Mouse (Mus musculus) forebrain, embryonic 13.5 days (tissue): ENCODE measurements around the gene Rpgrip1. TPM values are rescaled to one million over a fixed set of nuclear protein-coding genes. Genes with fewer than 3 reads are reported as not detected.
A peak's percentile ranks its signal among the peaks of the same experiment; 100 is the strongest.

Source experiments
- ATAC-seq: fragments of 200-750 bp; cut with Nextera tagmentation; 2 replicates; pipeline ENCODE4 v1.8.0; 2017
- H3K27ac ChIP-seq: fragments of 300-500 bp; sonication (generic); 2 replicates; pipeline ENCODE4 v1.5.1; 2015; ENCODE audit warnings: inconsistent platforms, mild to moderate bottlenecking, moderate library complexity
- H3K27me3 ChIP-seq: fragments of 300-500 bp; sonication (generic); 2 replicates; pipeline ENCODE4 v1.6.1; 2015; ENCODE audit warnings: mild to moderate bottlenecking, inconsistent platforms
- H3K36me3 ChIP-seq: fragments of 300-500 bp; sonication (generic); 2 replicates; pipeline ENCODE4 v1.6.1; 2015; ENCODE audit warnings: mild to moderate bottlenecking, inconsistent platforms; ENCODE audit not compliant: poor library complexity, severe bottlenecking
- H3K4me1 ChIP-seq: fragments of 300-500 bp; sonication (generic); 2 replicates; pipeline ENCODE4 v1.6.1; 2015; ENCODE audit warnings: inconsistent platforms
- H3K4me2 ChIP-seq: fragments of 300-500 bp; sonication (generic); 2 replicates; pipeline ENCODE4 v1.6.1; 2015; ENCODE audit warnings: inconsistent platforms, mild to moderate bottlenecking, moderate library complexity
- H3K4me3 ChIP-seq: fragments of 300-500 bp; sonication (generic); 2 replicates; pipeline ENCODE4 v1.5.1; 2015; ENCODE audit warnings: mild to moderate bottlenecking, inconsistent platforms
- H3K9ac ChIP-seq: fragments of 300-500 bp; sonication (generic); 2 replicates; pipeline ENCODE4 v1.6.1; 2015; ENCODE audit warnings: mild to moderate bottlenecking, inconsistent platforms
- H3K9me3 ChIP-seq: fragments of 300-500 bp; sonication (generic); replicated peaks from 2 replicates; pipeline ENCODE4 v1.6.1; 2016; ENCODE audit warnings: inconsistent platforms
- WGBS: fragments of 180-500 bp; shearing (Covaris S2); methylation state at CpG from one replicate; pipeline ENCODE4 v1.1.7; 2015; 5-methylcytosine and 5-hydroxymethylcytosine counted together
- polyA plus RNA-seq: library from polyadenylated mRNA; unstranded; fragments of >200 nt; fragmentation: Nextera tagmentation; extraction: Ambion mirVana; gene quantifications from 2 replicates; pipeline ENCODE4 v1.2.1, GENCODE M21; 2015

Gene Rpgrip1
- polyA plus RNA-seq, 1 experiment from 2014 or later: 82.5 TPM

DNA sequence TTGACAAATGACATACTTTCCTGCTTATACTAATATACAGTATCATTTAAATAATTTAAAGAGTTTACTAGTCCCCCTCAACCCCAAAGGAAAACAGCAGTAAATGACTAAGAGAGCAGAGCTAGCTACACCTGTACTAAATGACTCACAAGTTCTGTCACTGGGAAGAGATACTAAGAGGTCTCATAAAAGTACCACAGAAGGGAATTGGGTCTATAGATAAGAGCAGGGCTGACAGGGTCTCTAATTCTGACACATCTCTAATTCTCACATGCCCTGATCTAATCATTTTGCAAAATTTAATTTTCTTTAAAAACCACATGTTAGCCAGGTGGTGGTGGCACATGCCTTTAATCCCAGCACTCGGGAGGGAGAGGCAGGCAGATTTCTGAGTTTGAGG lies 78.3 kb downstream of the Rpgrip1 start:
- ATAC-seq: no peak
- Histone ChIP-seq H3K36me3 (peaks cover 16% of the 10 kb centered on the region), H3K4me3 (no peak overlapping the region), H3K9me3 (no peaks in the 10 kb centered on the region), H3K27me3 (no peaks in the 10 kb centered on the region), H3K9ac (no peak overlapping the region), H3K27ac (no peak overlapping the region), H3K4me1 (no peaks in the 10 kb centered on the region), H3K4me2 (no peak overlapping the region)
- 87% methylated on average over 1 of the region's 1 CpGs for WGBS

- Histone ChIP-seq H3K9ac (no peak overlapping the region), H3K27me3 (no peaks in the 10 kb centered on the region), H3K9me3 (no peaks in the 10 kb centered on the region), H3K27ac (no peak overlapping the region), H3K4me3 (no peak overlapping the region), H3K4me2 (no peak overlapping the region), H3K36me3 (peaks cover 12% of the 10 kb centered on the region), H3K4me1 (no peaks in the 10 kb centered on the region)
- no peak for ATAC-seq
- 91% methylated on average over 2 of the region's 2 CpGs for WGBS
Measured at GRCm38 (mm10) chr14:52189519-52189918, 79.0 kb downstream of the Rpgrip1 start.

DNA sequence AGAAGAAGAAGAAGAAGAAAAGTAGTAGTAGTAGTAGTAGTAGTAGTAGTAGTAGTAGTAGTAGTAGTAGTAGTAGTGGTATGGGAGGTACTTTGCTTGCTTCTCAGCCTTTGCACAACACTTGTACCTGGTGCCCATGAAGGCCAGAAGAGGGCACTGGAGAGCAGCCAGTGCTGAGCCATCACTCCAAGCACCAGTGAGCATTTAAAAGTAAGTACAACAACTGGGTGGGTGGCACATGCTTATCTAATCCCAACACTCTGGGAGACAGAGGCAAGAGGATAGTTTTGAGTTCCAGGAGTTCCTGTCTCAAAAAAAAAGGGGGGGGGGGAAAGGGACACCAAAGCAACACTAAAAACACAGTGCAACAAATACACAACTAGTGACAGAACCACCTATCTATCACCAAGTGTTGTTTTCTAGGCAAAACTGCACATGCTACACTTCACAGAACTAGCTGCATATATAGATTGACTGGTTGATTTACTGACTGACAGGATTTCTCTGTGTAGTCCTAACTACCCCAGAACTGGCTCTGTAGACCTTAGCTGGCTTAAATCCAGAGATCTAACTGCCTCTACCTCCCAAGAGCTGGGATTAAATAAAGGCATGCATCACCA lies 80.3 kb downstream of the Rpgrip1 start:
- H3K4me3 ChIP-seq: no peak overlapping the region
- H3K9me3 ChIP-seq: no peaks in the 10 kb centered on the region
- peaks cover 10% of the 10 kb centered on the region for H3K4me1 ChIP-seq
- H3K36me3 ChIP-seq: peaks cover 12% of the 10 kb centered on the region
- H3K9ac ChIP-seq: no peak overlapping the region
- H3K27ac ChIP-seq: no peak overlapping the region
- H3K27me3 ChIP-seq: no peaks in the 10 kb centered on the region
- no peak overlapping the region for H3K4me2 ChIP-seq
- ATAC-seq: no peak

GRCm38 (mm10) chr14:52195691-52196090 lies 85.2 kb downstream of the Rpgrip1 start:
- Histone ChIP-seq H3K4me2 (peak overlapping the region; percentile 81), H3K9me3 (no peaks in the 10 kb centered on the region), H3K36me3 (peaks cover 34% of the 10 kb centered on the region), H3K4me3 (peak overlapping the region; percentile 100), H3K27ac (no peak overlapping the region), H3K27me3 (no peaks in the 10 kb centered on the region), H3K9ac (peak overlapping the region; percentile 99; the same call in 1 of the 2 replicates), H3K4me1 (peaks cover 19% of the 10 kb centered on the region)
- 9% methylated on average over 3 of the region's 3 CpGs for whole genome bisulfite sequencing
- no peak for ATAC-seq

DNA sequence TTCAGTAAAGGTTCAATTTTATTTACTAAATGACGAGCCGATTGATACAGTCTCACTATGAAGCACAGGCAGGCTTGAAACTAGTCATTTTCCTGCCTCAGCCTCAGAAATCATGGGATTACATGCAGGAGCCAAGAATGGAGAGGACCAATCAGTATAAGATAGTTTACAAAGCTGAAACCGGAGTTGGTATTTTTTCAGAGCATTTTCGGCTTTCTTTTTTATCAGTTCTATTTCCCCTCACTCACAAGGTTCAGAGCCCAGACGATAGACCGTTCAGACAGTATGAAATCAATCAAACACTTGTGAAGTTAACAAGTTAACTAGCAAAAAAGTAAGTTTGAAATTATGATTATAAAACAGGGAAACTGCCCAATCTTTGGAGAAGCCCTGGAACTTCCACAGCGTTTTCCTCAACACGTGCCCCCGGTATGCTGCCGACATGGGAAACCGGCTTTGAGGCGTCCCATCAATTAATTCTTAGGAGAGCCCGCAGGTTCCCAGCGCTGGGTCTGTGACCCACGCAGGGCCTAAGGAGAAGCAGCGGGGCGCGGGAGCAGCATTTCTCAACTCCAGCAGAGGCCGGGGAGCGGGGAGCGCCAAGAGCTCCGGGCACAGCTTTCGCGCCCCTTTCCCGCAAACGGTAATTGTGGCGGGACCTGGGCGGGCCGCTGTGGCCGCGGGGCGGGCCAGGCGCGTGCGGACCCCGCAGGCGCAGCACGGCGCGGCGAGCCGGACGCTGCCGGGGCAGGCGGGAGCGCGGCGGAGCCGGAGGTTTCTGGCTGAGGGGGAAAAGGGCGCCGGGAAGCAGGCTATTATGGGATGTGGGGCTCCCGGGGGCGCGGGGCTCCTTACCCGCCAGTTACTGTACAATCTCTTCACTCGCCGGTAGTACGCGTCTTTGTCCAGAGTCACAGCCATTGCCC lies 86.0 kb downstream of the Rpgrip1 start:
- Histone ChIP-seq H3K27ac (peak overlapping the region; percentile 96), H3K4me1 (peaks cover 19% of the 10 kb centered on the region), H3K36me3 (peaks cover 40% of the 10 kb centered on the region), H3K9ac (peak overlapping the region; percentile 99), H3K9me3 (no peaks in the 10 kb centered on the region), H3K4me2 (peak overlapping the region; percentile 81), H3K4me3 (peak overlapping the region; percentile 100), H3K27me3 (no peaks in the 10 kb centered on the region)
- ATAC-seq: peak; percentile 36; the same call in 1 of the 2 replicates
- 2% methylated on average over 31 of the region's 59 CpGs for WGBS

GRCm38 (mm10) chr14:52197156-52197878 lies 86.8 kb downstream of the Rpgrip1 start, which contains the start of gene Supt16:
Gene Supt16 (minus strand): TSS chr14:52197416.
- WGBS: under 1% methylated on average over 59 of the region's 59 CpGs
- peaks cover 19% of the 10 kb centered on the region for H3K4me1 ChIP-seq
- peak within 1 kb of the TSS; percentile 81 for H3K4me2 ChIP-seq
- H3K9ac ChIP-seq: peak within 1 kb of the TSS; percentile 99
- peak; percentile 98 for ATAC-seq
- H3K36me3 ChIP-seq: peaks cover 42% of the 10 kb centered on the region
- H3K27me3 ChIP-seq: no peaks in the 10 kb centered on the region
- peak within 1 kb of the TSS; percentile 96 for H3K27ac ChIP-seq
- H3K4me3 ChIP-seq: peak within 1 kb of the TSS; percentile 100
- no peaks in the 10 kb centered on the region for H3K9me3 ChIP-seq

- peak overlapping the region; percentile 12; the same call in 1 of the 2 replicates for H3K9ac ChIP-seq
- H3K27ac ChIP-seq: no peak overlapping the region
- no peaks in the 10 kb centered on the region for H3K9me3 ChIP-seq
- peak overlapping the region; percentile 81 for H3K4me2 ChIP-seq
- H3K4me1 ChIP-seq: peaks cover 19% of the 10 kb centered on the region
- WGBS: 10% methylated on average over 3 of the region's 3 CpGs
- H3K36me3 ChIP-seq: peaks cover 46% of the 10 kb centered on the region
- H3K4me3 ChIP-seq: peak overlapping the region; percentile 100
- no peak for ATAC-seq
- H3K27me3 ChIP-seq: no peaks in the 10 kb centered on the region
Measured at GRCm38 (mm10) chr14:52198141-52198540, 87.6 kb downstream of the Rpgrip1 start.

DNA sequence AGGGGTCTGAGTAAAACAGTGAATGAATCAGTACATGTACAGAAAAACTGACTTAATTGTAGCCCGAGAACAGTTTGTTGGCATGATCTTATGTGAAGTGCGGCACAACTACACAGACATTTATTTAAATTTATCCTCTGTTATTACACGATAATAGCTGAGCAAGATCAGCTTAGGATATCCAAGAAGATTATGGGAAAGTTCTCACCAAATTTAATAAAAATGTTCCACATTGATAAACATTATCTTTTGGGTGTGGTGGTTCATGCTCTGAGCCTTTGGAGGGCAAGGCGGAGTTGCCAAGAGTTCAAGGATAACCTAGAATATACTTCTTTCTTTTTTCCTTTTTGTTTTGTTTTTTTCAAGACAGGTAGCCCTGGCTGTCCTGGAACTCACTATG lies 88.9 kb downstream of the Rpgrip1 start:
- Histone ChIP-seq H3K4me2 (no peak overlapping the region), H3K36me3 (peaks cover 53% of the 10 kb centered on the region), H3K9ac (no peak overlapping the region)

More for the DNA sequence above, 88.9 kb downstream of the Rpgrip1 start:
- ATAC-seq: no peak
- WGBS: 93% methylated on average over 4 of the region's 4 CpGs
- peaks cover 19% of the 10 kb centered on the region for H3K4me1 ChIP-seq
- no peak overlapping the region for H3K27ac ChIP-seq
- no peaks in the 10 kb centered on the region for H3K27me3 ChIP-seq
- H3K9me3 ChIP-seq: no peaks in the 10 kb centered on the region
- no peak overlapping the region for H3K4me3 ChIP-seq

Other genes starting within 250 kb of the Rpgrip1 start
- 60.5 and 76.5 TPM in 2 replicates for gene Mettl17, start 225.9 kb upstream of the Rpgrip1 start, polyA plus RNA-seq
- gene Slc39a2, start 217.8 kb upstream of the Rpgrip1 start, polyA plus RNA-seq: 1.3 and 1.5 TPM in 2 replicates
- gene Ndrg2, start 196.5 kb upstream of the Rpgrip1 start, polyA plus RNA-seq: 98.2 and 99.0 TPM in 2 replicates
- not detected in 2 replicates for gene Tppp2, start 192.3 kb upstream of the Rpgrip1 start, polyA plus RNA-seq
- not detected in 2 replicates for gene Rnase13, start 187.9 kb upstream of the Rpgrip1 start, polyA plus RNA-seq
- gene Arhgef40, start 126.0 kb upstream of the Rpgrip1 start, polyA plus RNA-seq: 75.9 and 84.7 TPM in 2 replicates
- 0.63 and 0.96 TPM in 2 replicates for gene Tmem253, start 95.0 kb upstream of the Rpgrip1 start, polyA plus RNA-seq
- gene Zfp219, start 90.0 kb upstream of the Rpgrip1 start, polyA plus RNA-seq: 52.3 and 58.6 TPM in 2 replicates
- gene Olfr221, start 68.2 kb upstream of the Rpgrip1 start, polyA plus RNA-seq: not detected in 2 replicates
- gene Hnrnpc, start 6.7 kb upstream of the Rpgrip1 start, polyA plus RNA-seq: 830 and 894 TPM in 2 replicates
- 83.8 and 86.1 TPM in 2 replicates for gene Supt16, start 86.7 kb downstream of the Rpgrip1 start, polyA plus RNA-seq
- gene Chd8, start 147.1 kb downstream of the Rpgrip1 start, polyA plus RNA-seq: 44.5 and 48.6 TPM in 2 replicates
- 53.2 and 58.2 TPM in 2 replicates for gene Tox4, start 168.4 kb downstream of the Rpgrip1 start, polyA plus RNA-seq
- gene Rab2b, start 168.8 kb downstream of the Rpgrip1 start, polyA plus RNA-seq: 33.7 and 37.6 TPM in 2 replicates
- gene Mettl3, start 194.4 kb downstream of the Rpgrip1 start, polyA plus RNA-seq: 55.3 and 55.6 TPM in 2 replicates
- gene Sall2, start 218.1 kb downstream of the Rpgrip1 start, polyA plus RNA-seq: 38.2 and 47.4 TPM in 2 replicates
- gene Olfr1513, start 245.7 kb downstream of the Rpgrip1 start, polyA plus RNA-seq: not detected in 2 replicates